Mouse (Mus musculus) megakaryocyte, embryonic 14.5 days (primary cell): Measurements from ENCODE around the gene Hist1h2bp.

ENCODE experiments used
- FLI1 ChIP-seq: IDR thresholded peaks from 2 replicates; pipeline ENCODE4 v1.6.1; 2012; ENCODE audit warnings: low read length, inconsistent platforms, mixed read lengths
- GATA1 ChIP-seq: IDR thresholded peaks from 3 replicates; pipeline ENCODE4 v1.6.1; 2012; ENCODE audit warnings: mixed read lengths, low read length, inconsistent platforms, borderline replicate concordance

- no peak for TF ChIP-seq GATA1
- TF ChIP-seq FLI1 = no peak
Observed at GRCm38 (mm10) chr13:21789925-21790324, 2.7 kb downstream of the Hist1h2bp start.
